Mouse (Mus musculus) heart, postnatal 25 days (tissue): Measurements from ENCODE around the gene Mrps27. TPM values are rescaled to one million over a fixed set of nuclear protein-coding genes. Genes with fewer than 3 reads are reported as not detected.

ENCODE experiments used
- DNase-seq: peaks from one replicate; pipeline ENCODE4 v3.0.0; 2022; ENCODE audit warnings: low spot score
- intact Hi-C: fragments of 180-260 bp; cut with DNase I; formaldehyde crosslinking; loops from one replicate; pipeline ENCODE4 v1.15.1; 2025
- total RNA-seq, 2 experiments: library from RNA; stranded (reverse); gene quantifications; 2 replicates each; pipeline ENCODE4 v1.2.3; 2021

The Mrps27 gene
- total RNA-seq, 2 experiments from 2014 or later: 49.1 to 49.8 TPM

DNA sequence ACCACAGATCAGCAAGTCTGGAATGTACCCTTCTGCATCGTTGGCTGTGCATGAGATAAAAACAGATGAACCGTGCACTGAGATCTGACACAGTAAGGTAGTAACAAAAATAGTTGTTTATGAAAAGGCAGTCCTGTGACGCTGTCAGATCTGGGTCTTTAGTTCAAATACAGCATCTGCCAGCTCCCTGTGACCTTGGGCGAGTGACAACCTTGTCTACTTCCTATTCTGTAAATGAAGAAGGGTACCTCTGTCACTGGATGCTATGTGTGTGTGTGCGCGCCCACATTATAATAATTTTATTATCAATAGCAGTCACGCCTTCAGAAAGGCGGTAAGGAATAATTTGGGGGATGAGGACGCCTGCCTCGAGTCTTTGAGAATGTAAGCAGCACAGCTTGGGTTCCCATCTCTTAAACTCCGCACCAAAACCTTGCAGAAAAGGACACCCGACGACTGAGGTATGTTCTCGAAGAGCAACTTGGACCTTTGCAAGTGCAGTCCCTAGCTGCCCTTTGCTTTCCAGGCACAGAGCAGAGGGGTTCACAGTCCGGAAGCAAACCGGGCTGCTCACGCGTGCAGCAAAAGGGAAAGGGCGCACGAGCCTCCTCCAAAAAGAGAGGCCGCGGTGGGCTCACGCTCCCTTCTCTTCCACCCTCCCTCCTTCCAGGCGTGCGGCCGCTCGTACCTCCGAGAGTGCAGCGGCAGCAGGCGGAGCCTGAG is 549 bp upstream of the Mrps27 start:
- no peak for DNase-seq
- intact Hi-C loops: loop anchor here (10.0 kb wide), 1 partner anchor 761 kb away; the partner anchor contains the start of genes Bdp1 and Serf1

DNA sequence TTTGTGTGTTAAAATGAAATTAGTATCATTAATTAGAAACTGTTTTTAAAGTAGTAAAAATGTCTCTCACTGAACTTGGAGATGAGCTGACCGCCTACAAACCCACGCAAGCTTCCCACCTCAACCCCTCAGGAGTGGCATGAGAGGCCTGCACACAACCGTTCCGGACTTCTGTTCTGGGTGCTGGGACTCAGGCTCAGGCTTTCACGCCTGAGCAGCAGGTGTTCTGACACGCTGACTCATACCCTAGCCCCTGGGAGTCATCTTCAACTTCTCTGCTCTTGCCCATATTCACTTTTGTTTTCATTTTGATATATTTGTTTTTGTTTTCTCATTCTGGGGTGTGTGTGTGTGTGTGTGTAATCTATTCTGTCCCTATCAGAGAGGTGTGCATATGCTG is 5.4 kb downstream of the Mrps27 start:
- no peak for DNase-seq
- intact Hi-C loops: loop anchor here (5.0 to 10.0 kb wide), 2 partner anchors 602 to 665 kb away; partner anchors contain the start of gene Mccc2

DNA sequence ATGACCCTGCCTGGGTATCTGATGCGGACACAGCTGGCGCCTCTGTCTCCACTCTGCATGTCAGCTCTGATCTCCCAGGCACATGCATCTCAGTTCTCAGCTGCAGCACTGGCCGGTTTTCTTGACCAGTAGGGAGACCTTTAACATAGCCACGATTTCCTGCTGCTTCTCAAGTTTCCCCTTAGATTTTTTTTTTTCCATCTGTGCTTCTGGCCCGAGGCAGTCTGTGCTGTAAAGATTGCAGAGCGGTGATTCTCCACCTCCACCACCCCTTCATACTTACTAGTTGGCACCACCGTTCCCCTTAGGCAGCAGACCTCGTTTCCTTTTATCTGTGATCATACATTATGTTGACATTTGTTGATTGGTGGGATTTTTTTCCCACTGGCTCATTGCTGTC is 6.6 kb downstream of the Mrps27 start:
- DNase-seq: no peak
- intact Hi-C loops: loop anchor here (5.0 to 10.0 kb wide), 2 partner anchors 601 to 664 kb away; partner anchors contain the start of gene Mccc2

DNA sequence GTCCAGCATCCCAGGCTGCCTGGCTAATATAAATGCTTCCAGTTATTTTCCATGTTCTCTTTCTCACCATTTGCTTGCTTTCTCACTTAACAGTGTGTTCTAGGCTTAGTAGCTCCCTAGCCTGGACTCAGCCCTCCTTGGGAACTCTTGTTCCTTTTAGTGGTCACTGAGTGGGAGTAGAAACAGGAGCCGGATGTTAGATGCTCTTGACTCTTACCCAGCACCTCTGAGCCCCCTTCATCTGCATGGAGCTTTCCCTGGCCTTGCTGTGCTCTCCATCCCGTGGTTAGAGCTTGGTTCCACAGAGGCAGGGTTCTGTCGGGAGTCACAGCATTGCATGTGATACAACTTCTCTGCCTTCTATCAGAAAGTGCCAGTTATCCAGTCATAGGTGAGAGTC is 7.0 kb downstream of the Mrps27 start:
- intact Hi-C loops: loop anchor here (5.0 to 10.0 kb wide), 2 partner anchors 601 to 663 kb away; partner anchors contain the start of gene Mccc2
- no peak for DNase-seq

DNA sequence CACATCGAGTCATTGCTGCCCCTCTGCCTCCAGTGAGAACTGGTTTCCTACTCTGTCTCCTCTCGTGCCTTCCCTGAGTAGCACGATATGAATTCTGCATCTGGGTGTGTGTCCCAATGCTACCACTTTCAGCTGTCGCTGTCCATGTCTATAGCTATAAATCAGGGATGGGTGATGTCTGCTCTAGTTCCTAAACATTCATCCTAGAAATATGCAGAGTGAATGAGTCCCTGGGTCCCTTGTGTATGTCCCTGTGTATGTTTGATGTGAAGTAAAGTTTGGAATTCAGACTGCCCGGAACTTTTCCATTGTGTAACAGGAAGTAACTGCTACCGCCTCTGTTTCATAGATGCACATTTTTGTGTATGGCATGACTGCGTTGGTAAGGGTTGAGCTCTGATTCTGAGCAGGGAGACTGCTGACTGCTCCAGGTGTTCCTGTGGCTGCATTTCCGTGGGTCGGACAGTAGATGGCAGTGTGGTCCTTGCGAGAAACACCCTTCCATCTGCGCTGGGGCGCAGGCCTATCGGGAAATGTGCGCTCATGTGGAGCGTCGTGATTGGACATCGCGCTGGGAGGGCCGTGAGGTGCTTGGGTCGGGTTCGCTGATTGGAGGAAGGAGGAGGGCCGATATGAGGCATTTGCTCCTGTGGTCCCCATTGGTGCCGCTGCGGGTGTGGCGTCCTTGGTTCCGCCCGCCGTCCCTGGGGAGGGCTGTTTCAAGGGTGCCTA is 8.3 kb downstream of the Mrps27 start:
- peak; percentile 93 for DNase-seq
- intact Hi-C loops: loop anchor here (1.0 to 10.0 kb wide), 3 partner anchors 484 to 662 kb away; partner anchors contain the start of gene Mccc2

DNA sequence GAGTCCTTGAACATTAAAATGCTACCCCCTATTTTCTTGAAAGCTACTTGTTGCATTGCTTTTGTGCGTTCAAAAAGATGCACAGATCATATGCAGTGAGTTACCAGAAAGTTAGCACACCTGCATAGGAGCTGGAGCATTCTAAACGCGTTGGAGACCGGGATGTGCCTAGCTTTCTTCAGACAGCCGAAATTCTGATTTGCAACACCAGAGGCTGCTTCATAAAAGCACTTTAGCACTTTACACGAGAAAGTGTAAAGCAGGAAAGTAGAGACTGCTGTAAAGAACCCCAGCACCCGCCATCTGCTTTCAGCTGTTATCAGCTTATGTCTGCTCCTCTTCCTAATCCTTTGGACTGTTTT is 8.9 kb downstream of the Mrps27 start:
- intact Hi-C loops: loop anchor here (1.0 to 10.0 kb wide), 3 partner anchors 484 to 661 kb away; partner anchors contain the start of gene Mccc2
- DNase-seq: no peak

DNA sequence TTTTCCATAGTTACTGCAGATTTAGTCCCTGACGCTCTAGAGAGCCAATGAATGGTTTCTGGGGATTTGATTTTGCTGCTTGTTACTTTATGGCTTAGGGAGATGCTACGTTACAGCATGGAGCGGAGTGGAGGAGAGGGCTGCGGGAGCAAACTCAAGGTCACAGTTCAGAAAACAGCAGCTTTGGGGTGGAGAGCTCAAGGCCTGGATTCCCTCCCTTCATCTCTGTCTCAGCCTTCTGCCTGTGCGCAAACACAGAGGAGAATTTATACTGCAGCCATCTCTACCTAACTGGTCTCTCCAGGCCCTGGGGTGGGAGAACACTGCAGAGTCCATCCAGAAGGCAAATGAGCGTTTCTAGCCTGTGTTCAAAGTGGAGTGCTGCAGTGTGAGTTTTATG is 10.5 kb downstream of the Mrps27 start:
- no peak for DNase-seq
- intact Hi-C loops: loop anchor here (10.0 kb wide), 1 partner anchor 660 kb away; the partner anchor contains the start of gene Mccc2

DNA sequence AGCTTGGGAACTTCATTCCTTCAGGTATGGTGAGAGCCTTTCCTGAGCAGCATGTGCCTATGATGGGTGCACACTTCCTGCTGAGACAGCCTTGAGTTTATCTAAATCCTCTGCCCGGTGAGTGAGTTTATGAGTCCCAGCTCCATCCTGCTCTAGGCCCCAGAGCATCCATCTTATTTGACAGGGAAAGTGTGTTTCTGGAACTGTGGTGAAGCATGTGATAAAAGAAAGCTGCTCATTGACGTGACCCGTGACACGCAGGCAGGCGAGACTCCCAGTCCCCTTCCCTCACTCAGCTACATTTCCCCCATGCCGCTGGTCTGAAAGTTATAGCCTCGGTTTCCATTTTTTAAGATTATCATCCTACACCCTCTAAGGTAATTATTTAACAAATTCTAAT is 11.3 kb downstream of the Mrps27 start:
- no peak for DNase-seq
- intact Hi-C loops: loop anchor here (10.0 kb wide), 1 partner anchor 659 kb away; the partner anchor contains the start of gene Mccc2

DNA sequence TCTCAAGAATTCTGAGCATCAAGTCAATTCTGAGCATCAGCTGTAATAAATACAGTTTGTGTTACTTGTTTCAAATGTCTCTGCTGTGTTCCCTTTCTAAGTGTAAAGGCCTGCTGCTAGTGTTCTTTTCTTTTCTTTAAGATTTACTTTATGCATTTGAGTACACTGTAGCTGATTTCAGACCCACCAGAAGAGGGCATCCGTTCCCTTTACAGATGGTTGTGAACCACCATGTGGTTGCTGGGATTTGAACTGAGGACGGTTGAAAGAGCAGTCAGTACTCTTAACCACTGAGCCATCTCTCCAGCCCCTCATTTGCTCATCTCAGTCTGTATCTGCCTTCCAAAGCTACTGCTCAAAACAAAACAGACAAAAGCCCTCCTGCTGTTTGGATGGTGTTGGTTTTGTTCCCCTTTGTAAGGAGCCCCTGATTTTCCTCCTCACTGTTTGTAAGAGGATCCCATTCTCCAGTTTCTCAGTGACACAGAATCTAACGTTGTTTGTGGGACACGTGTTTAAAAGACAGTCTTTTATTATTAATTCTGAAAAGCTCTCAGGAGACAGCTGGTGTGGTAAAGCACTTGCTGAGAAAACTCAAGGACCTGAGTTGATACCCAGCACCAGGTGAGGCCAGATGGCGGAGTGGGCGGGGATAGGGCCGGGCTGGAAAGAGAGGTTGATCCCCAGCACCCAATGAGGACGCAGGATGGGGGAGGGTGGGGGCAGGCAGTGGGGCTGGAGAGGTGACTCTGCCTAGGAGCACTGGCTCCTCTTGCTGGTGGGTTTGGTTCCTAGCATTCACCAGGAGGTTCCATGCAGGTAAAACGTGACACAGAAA is 12.1 kb downstream of the Mrps27 start:
- intact Hi-C loops: loop anchor here (10.0 kb wide), 1 partner anchor 658 kb away; the partner anchor contains the start of gene Mccc2

DNA sequence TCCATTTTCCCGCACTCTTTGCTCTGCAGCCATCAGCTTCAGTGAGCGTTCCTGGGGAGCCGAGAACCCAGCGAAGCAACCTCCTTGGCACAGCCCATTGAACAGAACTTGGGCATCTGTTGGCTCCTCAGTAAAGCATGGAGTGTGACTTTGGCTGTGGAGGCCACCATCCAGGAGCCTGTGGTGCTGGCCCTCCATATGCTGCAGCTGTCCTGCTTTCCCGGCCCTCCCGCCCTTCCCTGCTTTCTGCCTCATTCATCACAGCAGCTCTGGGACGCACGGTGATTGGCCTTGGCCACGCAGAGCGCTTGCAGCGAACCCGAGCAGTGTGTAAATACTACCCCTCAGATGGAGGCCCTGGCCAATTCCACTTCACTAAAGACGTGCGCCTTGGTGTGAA is 14.3 kb downstream of the Mrps27 start:
- intact Hi-C loops: loop anchor here (10.0 kb wide), 1 partner anchor 656 kb away; the partner anchor contains the start of gene Mccc2
- no peak for DNase-seq

More for the DNA sequence above, 12.1 kb downstream of the Mrps27 start:
- DNase-seq: no peak

DNA sequence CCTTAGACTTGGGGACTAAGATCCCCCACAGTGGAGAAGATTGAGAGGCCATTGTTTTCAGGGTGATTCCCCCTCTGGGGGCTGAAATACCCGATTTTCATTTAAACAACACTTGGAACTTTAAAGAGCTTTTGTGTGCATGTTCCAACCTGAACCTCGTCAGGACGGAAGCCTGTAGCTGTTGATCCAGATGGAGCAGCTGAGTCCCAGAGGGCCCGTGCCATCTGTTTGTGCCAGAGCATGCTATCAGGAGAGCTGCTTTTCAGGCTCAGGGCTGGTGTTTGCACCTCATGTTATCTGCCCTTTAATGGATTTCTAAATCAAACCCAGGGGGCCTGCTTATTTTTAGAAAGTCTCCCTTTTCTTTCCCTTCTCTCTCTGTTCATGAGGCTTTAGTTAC is 19.3 kb downstream of the Mrps27 start:
- intact Hi-C loops: no loop called here

DNA sequence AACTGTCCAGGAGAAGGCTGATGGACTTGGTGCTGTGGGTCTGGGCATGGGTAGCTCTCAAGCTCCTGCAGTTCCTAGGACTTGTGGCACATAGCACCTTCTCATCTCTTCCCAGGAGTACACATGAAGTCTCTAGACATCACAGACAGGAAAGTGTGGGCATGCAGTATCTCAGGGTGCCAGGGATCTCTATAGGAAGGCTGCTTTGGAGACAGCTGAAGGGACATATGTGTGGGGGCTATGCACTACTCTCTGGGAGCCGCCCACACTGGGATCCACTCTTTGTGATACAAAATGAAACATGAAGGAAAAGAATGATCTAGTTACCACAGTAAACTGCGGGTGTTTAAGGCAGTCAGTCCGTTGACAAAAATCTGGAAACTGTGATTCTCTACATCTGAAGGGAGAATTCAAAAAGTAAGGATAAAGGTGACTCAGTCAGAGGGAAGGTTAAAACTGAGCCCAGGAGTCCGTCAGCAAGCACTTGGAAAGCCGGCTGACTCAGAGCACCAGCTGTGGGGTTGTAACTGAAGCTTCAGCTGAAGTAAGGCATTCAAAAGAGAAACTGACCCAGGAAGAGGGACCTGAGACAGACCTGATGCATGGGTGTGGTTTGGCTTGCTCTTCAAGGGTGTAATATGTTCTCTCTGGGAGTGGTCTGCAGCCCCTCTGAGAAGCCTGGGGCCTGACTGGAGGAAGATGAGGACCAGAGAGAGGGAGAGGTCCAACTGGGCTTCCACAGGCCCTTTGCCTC is 22.0 kb downstream of the Mrps27 start:
- intact Hi-C loops: no loop called here
- no peak for DNase-seq

More for the DNA sequence above, 19.3 kb downstream of the Mrps27 start:
- no peak for DNase-seq

DNA sequence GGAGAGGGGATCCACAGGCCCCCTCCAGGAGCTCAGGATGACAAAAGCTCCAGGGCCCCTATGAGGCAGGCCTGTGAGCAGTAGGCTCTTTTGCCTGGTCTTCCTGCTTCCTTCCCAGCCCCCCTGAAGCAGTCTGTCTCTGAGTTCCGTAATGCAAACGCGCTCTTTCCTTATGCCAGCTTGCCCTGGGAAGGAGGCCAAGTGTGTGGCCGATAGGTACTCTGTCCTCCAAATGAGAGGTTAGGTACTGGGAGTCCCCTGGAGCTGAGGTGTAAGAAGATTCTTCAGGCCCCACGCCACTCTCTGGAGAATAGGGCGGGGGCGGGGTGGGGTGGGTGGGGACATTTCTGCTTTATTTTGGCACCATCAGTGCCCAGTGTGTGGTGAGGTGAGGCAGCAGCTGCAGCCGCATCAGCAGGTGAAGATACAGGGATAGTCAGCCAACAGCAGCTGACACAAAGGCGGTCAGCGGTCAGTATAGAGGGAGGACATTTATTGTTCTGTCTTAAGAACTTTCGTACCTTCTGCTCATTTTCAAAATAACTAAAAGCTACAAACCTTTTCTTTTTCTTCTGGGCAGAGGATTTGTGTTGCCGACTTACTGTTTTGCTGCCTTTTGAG is 23.1 kb downstream of the Mrps27 start:
- intact Hi-C loops: no loop called here
- no peak for DNase-seq

DNA sequence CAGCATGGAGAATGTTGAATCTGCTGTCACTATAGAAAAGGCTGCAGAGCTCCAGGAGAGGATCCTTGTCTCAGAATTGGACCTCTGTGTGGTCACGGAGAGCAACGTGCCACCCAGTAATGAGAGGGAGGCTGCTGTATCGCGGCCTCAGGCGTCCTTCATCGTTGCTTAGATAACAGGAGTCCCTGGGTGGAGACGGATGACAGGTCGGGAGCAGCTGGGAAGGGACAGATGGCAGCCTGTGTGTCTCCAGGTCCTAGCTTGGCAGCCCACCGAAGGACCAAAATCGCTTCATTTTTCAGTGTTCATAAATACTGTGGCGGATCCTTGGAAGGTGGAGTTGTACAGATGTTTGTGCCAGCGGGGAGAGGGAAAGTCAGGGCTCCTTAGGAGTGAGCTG is 24.5 kb downstream of the Mrps27 start:
- intact Hi-C loops: no loop called here
- no peak for DNase-seq

DNA sequence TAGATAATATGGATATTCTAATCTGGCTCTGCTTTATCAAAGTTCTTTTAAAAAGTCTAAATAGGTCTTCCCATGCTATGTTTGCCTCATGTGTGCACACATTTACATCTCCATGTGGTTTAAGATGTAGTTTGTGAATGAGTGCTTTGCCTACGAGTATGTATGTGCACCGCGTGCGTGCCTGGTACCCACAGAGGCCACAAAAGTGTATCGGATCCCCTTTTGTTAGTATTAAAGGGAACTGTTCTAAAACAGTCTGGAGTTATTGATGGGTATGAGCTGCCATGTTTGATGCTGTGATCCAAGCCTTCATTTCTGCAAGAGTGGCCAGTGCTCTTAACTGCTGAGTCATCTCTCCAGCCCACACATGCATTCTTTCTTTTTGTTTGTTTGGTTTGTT is 26.7 kb downstream of the Mrps27 start:
- intact Hi-C loops: no loop called here

DNA sequence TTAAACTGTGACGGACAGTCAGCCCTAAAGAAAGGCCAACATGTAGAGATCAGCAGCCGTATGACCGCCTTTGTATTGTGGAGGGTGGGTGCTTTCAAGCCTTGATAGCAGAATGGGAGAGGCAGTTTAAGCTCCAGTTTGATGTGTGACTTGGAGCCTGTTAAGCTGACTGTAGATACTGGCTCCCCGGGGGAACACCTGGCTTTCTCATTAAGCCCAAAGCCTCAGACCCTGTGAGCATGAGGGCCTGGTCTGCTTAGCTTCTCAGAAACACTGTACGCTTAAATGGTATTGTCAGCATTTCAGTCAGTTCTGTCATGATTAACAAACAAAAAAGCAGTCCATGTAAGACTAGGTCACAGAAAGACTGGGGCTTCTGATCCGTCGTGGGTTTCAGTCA is 29.1 kb downstream of the Mrps27 start:
- no peak for DNase-seq
- intact Hi-C loops: loop anchor here (2.0 kb wide), 1 partner anchor 139 kb away; no protein-coding TSS in a partner anchor

More for the DNA sequence above, 26.7 kb downstream of the Mrps27 start:
- no peak for DNase-seq

DNA sequence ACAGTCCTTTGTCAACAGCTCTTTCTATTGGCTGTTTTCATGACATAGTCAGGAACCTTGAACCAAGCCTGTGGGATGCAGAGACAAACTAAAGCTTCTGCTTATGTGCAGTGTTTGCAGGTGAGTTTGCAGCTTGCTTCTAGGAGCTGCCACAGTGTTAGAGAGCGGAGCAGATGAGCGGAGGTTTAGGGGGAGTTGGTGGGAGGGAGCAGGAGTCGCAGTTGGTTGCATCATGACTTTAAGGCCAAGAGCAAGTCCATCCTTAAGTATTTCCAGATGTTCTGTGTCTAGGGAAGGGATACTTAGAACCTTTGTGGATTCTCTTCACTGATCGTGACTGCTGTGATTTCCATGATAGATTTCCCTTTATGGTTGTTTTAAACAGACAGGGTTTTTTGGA is 29.6 kb downstream of the Mrps27 start:
- intact Hi-C loops: loop anchor here (2.0 kb wide), 1 partner anchor 139 kb away; no protein-coding TSS in a partner anchor
- no peak for DNase-seq

DNA sequence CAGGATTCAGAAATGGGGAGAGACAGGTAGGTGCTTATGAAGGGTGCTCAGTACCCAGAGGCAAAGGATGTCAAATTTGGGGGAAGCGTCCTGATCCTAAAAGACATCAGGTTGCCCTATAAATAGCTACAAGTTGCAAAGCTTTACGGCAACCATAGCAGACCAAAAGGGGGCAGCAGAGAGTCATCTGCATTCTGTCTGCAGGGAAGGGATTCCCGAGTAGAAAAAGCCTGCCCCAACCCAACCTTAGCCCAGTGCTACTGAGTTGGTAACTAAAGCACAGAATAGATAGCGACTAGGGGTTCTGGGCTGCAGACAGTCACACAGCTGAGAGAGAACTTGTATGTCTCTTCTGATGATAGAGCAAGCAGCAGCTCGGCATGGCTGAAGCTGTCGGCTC is 31.0 kb downstream of the Mrps27 start:
- intact Hi-C loops: loop anchor here (2.0 to 5.0 kb wide), 2 partner anchors 117 to 137 kb away; no protein-coding TSS in a partner anchor
- peak; percentile 26 for DNase-seq
